Mouse (Mus musculus): Measurements from ENCODE around the gene Kcne1. TPM values are rescaled to one million over a fixed set of nuclear protein-coding genes. Genes with fewer than 3 reads are reported as not detected.
A peak's percentile ranks its signal among the peaks of the same experiment; 100 is the strongest.

The Kcne1 gene
- polyA plus RNA-seq, 1 experiment from 2014 or later, result 105 TPM

DNA sequence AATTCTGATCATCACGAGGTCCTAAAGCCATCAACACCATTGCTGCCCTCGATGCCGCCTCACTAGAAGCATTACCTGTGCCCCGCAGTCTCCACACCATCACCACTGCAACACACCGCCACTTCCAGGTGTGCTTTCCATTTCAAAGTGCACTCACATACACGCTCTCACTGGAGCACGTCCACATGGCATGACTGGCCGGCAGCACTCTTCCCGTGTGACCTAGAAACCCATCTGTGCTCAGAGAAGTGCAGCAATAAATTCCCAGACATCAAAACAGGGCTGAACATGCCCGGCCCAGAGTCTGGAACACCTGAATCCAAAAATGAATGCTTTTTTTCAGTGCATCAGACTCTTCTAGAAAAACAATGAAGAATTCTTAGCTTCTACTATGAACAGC is 31.4 kb downstream of the Kcne1 start:
- Histone ChIP-seq H3K9me3 (no peaks in the 10 kb centered on the region), H3K4me1 (peaks cover 23% of the 10 kb centered on the region), H3K9ac (no peak overlapping the region), H3K4me3 (no peak overlapping the region), H3K27ac (replicated peaks) (no peak overlapping the region), H3K36me3 (no peaks in the 10 kb centered on the region), H3K27me3 (replicated peaks) (no peaks in the 10 kb centered on the region; the same call in 1 of the 2 replicates), H3K4me2 (no peak overlapping the region)
- no peak for ATAC-seq (ENCODE audit: extremely low read depth, insufficient number of reproducible peaks, low FRiP score, low TSS enrichment)
- WGBS, result 84% methylated on average over 10 of the region's 10 CpGs

DNA sequence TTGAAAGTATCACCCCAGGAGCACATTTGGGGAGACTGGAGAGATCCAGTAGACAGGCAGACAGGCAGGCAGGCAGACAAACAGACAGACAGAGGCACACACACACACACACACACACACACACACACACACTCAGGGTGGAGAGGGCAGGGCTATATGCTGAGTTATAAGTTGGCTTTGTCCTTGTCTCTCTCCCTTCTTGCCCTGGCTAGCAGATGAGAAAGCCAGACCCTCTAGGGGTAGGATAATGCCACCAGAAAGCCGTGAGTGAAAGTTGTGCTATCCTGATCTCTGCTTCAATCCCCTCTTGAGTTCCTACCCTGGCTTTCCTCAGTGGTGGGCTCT is 34.2 kb downstream of the Kcne1 start:
- no peak for ATAC-seq (ENCODE audit: extremely low read depth, insufficient number of reproducible peaks, low FRiP score, low TSS enrichment)
- Histone ChIP-seq H3K4me3 (no peak overlapping the region), H3K36me3 (no peaks in the 10 kb centered on the region), H3K4me1 (peaks cover 8% of the 10 kb centered on the region), H3K9ac (no peak overlapping the region), H3K27ac (replicated peaks) (no peak overlapping the region), H3K9me3 (no peaks in the 10 kb centered on the region), H3K4me2 (no peak overlapping the region), H3K27me3 (replicated peaks) (no peaks in the 10 kb centered on the region; the same call in 1 of the 2 replicates)
- WGBS, result 47% methylated on average over 1 of the region's 1 CpGs

DNA sequence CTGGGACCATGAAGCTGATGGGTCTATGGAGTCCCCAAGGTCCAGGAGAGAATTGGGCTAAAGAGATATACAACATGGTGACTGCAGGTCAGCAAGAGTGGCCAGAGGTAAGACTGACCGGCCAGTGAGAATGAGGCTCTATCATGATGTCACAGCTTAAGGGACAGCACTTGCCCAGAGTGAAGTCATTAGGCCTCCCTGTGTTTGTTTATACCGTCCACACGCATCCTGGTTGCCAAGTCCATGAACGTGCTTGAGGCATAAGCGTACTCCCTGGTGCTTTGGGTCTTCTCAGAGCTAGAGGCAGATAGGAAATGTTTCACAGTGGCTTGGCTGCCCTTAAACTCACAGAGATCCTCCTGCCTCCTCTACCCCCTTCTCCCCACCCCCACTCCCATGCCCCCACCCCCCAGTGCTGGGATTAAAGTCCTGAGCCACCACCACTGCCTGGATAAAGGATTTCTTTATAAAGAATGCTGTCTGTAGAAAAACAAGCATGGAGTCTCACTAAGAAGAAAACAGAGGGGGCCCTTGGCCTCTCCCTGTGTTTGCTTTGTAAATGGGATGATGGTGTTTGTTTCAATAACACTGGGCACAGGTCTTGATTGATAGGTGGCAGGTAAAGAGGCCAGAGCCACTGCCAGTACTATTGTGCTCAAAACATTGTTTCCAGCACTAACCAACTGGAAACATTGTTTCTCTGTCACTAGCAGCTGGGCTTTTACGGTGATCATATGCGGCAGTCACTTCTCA is 34.8 kb downstream of the Kcne1 start:
- Histone ChIP-seq H3K4me2 (no peak overlapping the region), H3K36me3 (no peaks in the 10 kb centered on the region), H3K4me1 (peaks cover 5% of the 10 kb centered on the region; the same call in 1 of the 2 replicates), H3K27me3 (replicated peaks) (no peaks in the 10 kb centered on the region; the same call in 1 of the 2 replicates), H3K9ac (no peak overlapping the region), H3K4me3 (no peak overlapping the region), H3K27ac (replicated peaks) (no peak overlapping the region), H3K9me3 (no peaks in the 10 kb centered on the region)
- WGBS, result 57% methylated on average over 7 of the region's 7 CpGs
- no peak for ATAC-seq (ENCODE audit: extremely low read depth, insufficient number of reproducible peaks, low FRiP score, low TSS enrichment)

DNA sequence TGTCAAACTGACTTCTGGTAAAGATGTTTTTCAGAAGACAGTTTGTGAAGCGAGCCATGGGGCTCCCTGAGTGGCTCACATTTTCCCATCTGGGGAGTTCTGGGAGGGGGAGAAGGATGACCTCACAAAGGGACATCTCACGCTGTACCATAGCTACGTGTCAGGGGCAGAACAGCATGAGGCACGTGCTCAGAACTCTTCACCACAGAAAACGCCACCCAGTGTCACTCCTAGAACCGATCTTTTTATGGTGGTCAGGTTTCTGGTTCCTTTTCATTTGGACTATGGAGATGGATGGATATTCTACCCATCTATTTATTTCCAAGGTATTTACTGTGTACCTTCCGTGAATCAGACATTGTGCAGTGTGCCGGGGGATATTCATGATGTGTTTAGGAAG is 37.9 kb downstream of the Kcne1 start, which contains the start of gene Fam243:
Gene Fam243, minus strand, starts transcription at position 101 of the 400 bp plus-strand sequence.
- H3K4me2 ChIP-seq, result no peak within 1 kb of the TSS
- peaks cover 5% of the 10 kb centered on the region; the same call in 1 of the 2 replicates for H3K4me1 ChIP-seq
- no peak within 1 kb of the TSS for H3K27ac ChIP-seq (replicated peaks)
- H3K27me3 ChIP-seq (replicated peaks), result no peaks in the 10 kb centered on the region; the same call in 1 of the 2 replicates
- peaks cover 5% of the 10 kb centered on the region; the same call in 1 of the 2 replicates for H3K36me3 ChIP-seq
- no peak for ATAC-seq (ENCODE audit: extremely low read depth, insufficient number of reproducible peaks, low FRiP score, low TSS enrichment)
- WGBS, result 86% methylated on average over 8 of the region's 8 CpGs
- H3K4me3 ChIP-seq, result no peak within 1 kb of the TSS
- H3K9me3 ChIP-seq, result no peaks in the 10 kb centered on the region
- H3K9ac ChIP-seq, result no peak within 1 kb of the TSS

DNA sequence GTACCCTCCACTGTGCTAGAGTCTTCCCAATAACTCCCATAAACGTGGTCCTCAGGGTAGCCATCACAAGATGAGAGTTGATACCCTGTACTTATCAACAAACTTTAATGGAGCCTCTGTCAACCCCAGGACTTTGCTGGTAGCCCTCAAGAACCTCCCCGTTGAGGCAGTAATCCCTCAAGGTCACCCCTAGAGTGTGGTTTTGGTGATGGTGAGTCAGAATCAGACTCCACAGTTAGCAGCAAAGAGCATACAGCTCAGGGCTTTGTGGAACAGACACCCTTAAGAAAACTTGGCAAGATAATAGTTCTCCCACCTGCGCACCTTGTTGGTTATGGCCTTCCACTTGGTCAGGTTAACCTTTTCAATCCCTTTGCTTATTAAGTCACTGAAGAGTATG is 38.9 kb downstream of the Kcne1 start:
- no peak for ATAC-seq (ENCODE audit: extremely low read depth, insufficient number of reproducible peaks, low FRiP score, low TSS enrichment)

DNA sequence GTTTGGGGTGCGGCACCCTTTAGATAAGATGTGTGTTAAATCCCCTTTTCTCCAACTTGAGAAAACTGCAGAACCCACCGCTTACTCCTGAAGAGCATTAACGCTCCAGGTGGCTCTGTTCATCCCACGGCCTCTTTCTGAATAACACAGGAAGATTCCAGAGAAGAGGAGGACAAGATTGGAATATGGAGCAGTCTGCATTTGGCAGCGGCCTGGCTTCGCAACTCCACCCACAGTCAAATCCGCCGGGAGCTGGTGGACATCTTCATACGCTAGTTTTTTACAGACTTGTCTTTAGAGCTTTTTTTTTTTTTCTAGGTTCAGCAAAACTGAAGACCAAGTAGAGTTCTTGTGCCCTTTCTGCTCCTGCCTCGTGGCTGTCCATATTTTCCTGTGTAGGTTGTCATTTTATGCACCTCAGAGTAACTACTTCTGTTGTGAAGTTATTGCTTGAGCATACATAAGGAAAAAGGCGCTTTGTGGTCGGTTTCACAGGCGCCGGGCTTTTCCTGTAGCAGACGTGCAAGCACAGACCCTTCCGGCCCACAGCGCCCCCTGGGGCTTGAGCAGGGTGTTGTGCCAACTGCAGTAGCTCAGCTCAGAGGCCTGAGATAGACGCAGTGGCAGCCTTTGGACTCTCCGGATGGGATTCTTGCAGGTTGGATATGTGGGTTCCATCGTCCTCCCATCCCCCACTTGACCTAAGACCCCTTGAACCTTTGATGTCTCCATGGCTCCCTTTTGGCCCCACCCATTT is 39.7 kb downstream of the Kcne1 start:
- H3K4me3 ChIP-seq, result no peak overlapping the region
- H3K9me3 ChIP-seq, result no peaks in the 10 kb centered on the region
- H3K4me1 ChIP-seq, result peaks cover 4% of the 10 kb centered on the region
- H3K4me2 ChIP-seq, result no peak overlapping the region
- H3K27ac ChIP-seq (replicated peaks), result no peak overlapping the region
- H3K36me3 ChIP-seq, result peaks cover 5% of the 10 kb centered on the region; the same call in 1 of the 2 replicates
- H3K27me3 ChIP-seq (replicated peaks), result no peaks in the 10 kb centered on the region; the same call in 1 of the 2 replicates
- WGBS, result 57% methylated on average over 20 of the region's 20 CpGs
- H3K9ac ChIP-seq, result no peak overlapping the region
- ATAC-seq (ENCODE audit: extremely low read depth, insufficient number of reproducible peaks, low FRiP score, low TSS enrichment), result no peak

More for the DNA sequence above, 38.9 kb downstream of the Kcne1 start:
- Histone ChIP-seq H3K36me3 (peaks cover 5% of the 10 kb centered on the region; the same call in 1 of the 2 replicates), H3K27me3 (replicated peaks) (no peaks in the 10 kb centered on the region; the same call in 1 of the 2 replicates), H3K4me2 (no peak overlapping the region), H3K27ac (replicated peaks) (no peak overlapping the region), H3K9ac (no peak overlapping the region), H3K9me3 (no peaks in the 10 kb centered on the region), H3K4me1 (peaks cover 5% of the 10 kb centered on the region; the same call in 1 of the 2 replicates), H3K4me3 (no peak overlapping the region)
- WGBS, result 65% methylated on average over 3 of the region's 3 CpGs

DNA sequence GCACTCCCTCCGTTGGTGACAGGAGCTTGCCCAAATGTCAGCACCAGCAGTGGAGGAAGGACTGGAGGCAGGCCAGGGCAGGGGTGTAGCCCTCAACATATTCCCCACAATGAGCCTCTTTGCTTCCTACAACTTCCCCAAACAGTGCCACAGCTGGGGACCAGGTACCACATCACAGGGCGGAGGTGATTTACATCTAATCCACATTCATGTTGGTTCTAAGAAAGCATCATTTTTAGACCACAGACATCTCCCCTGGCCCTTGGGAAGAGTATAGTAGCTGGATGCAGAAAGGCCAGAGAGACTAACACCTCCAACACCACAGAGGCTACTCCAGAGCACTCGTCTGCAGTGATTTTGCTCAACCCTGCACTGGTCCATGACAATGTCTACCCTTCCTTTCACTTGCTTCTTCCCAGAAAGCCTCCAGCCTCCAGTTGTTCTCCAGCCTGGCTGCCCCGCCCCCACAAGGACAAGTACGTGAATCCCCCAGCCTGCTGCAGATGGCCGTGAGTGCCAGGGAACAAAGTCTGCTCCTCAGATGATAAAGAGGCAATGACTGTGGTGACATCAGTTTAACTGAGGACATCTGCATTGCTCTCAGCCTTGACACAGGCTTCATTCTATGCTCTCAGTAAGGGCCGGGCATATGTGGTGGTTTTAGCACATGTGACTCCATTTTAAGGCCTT is 43.1 kb downstream of the Kcne1 start:
- WGBS, result 56% methylated on average over 7 of the region's 7 CpGs
- H3K27me3 ChIP-seq (replicated peaks), result no peaks in the 10 kb centered on the region
- no peak overlapping the region for H3K27ac ChIP-seq (replicated peaks)
- ATAC-seq (ENCODE audit: extremely low read depth, insufficient number of reproducible peaks, low FRiP score, low TSS enrichment), result no peak
- no peak overlapping the region for H3K4me3 ChIP-seq
- peaks cover 29% of the 10 kb centered on the region for H3K36me3 ChIP-seq
- H3K9me3 ChIP-seq, result no peaks in the 10 kb centered on the region
- H3K4me1 ChIP-seq, result peaks cover 4% of the 10 kb centered on the region
- H3K4me2 ChIP-seq, result no peak overlapping the region
- H3K9ac ChIP-seq, result no peak overlapping the region; the same call in 1 of the 2 replicates

DNA sequence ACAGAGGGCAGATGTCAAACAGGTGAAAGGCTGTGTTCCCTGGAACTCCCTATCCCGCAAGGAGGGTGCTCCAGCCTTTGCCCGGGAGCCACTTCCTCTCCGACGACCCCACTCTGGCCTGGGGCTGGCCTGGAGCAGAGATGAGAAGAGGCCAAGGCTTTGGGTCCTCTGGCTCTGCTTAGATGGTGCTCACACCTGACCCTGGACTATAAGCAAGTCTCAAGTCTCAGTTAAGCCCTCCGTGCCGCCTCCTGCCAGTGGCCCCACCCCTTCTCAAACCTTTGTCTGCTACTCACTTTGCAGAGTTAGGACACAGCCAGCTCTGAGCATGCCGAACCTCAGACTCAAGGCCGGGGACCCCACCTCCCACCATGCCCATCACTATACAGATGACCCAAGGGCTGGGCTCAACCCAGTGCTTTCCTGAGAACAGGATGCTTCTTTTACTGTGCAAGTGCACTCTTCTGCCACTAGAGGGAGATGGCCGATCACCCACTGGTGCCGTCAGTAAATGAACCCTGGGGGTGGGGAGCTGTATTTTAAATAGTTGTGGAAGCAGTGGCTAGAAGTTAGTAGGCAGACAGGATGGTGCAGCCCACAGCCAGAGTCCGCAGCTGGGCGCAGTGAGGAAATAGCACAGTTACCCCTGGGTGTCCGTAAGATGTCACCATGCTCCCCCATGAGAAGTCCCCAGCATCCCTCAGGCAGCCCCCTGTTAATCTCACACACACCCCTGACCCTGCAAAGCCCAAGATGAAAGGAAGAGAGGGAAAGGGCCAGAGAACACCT is 45.1 kb downstream of the Kcne1 start:
- peak overlapping the region; percentile 55 for H3K9ac ChIP-seq
- no peak overlapping the region for H3K27ac ChIP-seq (replicated peaks)
- H3K27me3 ChIP-seq (replicated peaks), result no peaks in the 10 kb centered on the region
- H3K36me3 ChIP-seq, result peaks cover 47% of the 10 kb centered on the region
- H3K4me3 ChIP-seq, result no peak overlapping the region
- H3K4me2 ChIP-seq, result no peak overlapping the region
- ATAC-seq (ENCODE audit: extremely low read depth, insufficient number of reproducible peaks, low FRiP score, low TSS enrichment), result peak; percentile 52; the same call in 1 of the 2 replicates
- H3K9me3 ChIP-seq, result no peaks in the 10 kb centered on the region
- H3K4me1 ChIP-seq, result peaks cover 6% of the 10 kb centered on the region
- WGBS, result 46% methylated on average over 13 of the region's 13 CpGs

DNA sequence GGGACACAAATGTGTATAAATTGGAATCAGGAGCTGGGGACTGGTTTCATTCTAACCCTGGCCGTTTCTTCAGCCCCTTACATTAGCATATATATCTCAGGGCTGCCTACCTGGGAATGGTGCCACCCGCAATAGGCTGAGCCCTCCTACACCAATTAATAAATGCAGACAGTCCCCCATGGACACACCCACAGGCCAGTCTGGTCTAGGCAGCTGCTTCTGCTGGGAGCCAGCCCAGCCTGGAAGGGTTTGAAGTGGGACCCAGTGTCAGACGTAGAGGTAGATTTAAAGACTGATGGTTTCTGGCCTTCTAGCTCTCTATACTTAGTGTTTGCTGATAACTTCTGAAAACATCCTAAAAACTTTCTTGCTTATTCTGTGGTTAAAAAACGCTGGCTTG is 50.1 kb downstream of the Kcne1 start:
- H3K4me1 ChIP-seq, result peaks cover 8% of the 10 kb centered on the region; the same call in 1 of the 2 replicates
- H3K4me2 ChIP-seq, result no peak overlapping the region
- H3K36me3 ChIP-seq, result peaks cover 81% of the 10 kb centered on the region
- 61% methylated on average over 4 of the region's 4 CpGs for WGBS
- H3K27ac ChIP-seq (replicated peaks), result no peak overlapping the region
- H3K9ac ChIP-seq, result no peak overlapping the region
- H3K9me3 ChIP-seq, result no peaks in the 10 kb centered on the region
- H3K4me3 ChIP-seq, result no peak overlapping the region
- no peaks in the 10 kb centered on the region for H3K27me3 ChIP-seq (replicated peaks)
- no peak for ATAC-seq (ENCODE audit: extremely low read depth, insufficient number of reproducible peaks, low FRiP score, low TSS enrichment)

DNA sequence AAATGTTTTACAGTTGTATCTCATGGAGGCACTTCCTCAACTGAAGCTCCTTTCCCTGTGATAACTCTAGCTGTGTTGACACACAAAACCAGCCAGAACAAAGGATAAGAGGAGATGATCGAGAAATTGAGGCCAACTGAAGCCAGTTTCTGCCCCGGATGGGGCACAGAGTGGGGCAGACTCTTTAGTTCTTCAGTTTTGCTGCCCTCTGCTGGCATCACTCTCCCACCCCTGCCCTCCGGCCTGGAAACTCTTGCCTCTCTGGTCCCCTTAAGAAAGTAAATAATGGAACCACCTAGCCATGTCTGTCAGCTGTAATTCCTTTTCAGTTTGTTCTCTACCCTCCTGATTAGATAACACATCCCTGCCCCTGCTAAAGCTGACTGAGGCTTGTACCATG is 51.3 kb downstream of the Kcne1 start:
- peaks cover 17% of the 10 kb centered on the region for H3K4me1 ChIP-seq
- peak overlapping the region; percentile 16; the same call in 1 of the 2 replicates for H3K9ac ChIP-seq
- WGBS, result 59% methylated on average over 3 of the region's 3 CpGs
- no peak overlapping the region for H3K4me3 ChIP-seq
- H3K36me3 ChIP-seq, result peaks cover 75% of the 10 kb centered on the region
- no peak overlapping the region for H3K27ac ChIP-seq (replicated peaks)
- ATAC-seq (ENCODE audit: extremely low read depth, insufficient number of reproducible peaks, low FRiP score, low TSS enrichment), result no peak
- H3K9me3 ChIP-seq, result no peaks in the 10 kb centered on the region
- no peaks in the 10 kb centered on the region for H3K27me3 ChIP-seq (replicated peaks)
- H3K4me2 ChIP-seq, result no peak overlapping the region

Data from heart, embryonic 13.5 days (tissue).